Comparison of ENCODE assay signal across 8 mouse cellular contexts in the genomic region with DNA sequence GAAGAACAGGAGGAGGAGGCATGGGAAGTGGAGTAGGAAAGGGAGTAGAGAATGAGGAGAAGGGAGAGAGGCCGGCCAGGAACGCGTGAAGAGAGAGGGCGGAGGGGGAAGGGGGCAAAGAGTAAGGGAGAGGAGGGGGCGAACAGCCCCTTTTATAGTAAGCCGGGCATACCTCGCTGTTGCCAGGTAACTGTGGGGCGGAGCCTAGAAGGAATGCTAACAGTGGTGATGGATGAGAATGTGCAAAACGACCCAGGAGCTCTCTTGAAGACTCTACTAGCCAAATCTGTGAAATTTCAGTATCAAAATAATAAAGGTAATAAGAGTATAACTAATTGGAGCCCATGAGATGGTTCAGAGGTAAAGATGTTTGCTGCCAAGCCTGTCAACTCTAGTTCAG. TPM values are rescaled to one million over a fixed set of nuclear protein-coding genes. Genes with fewer than 3 reads are reported as not detected.
DNase-seq lines count a peak whose midpoint lies in the region; TF ChIP-seq lines count a peak whose summit lies in the region.

No protein-coding gene starts in this region.

- no peaks in the 10 kb centered on the region for H3K9me3 ChIP-seq in midbrain, embryonic 10.5 days (replicated peaks)

- TF ChIP-seq CTCF in spleen, adult 2 months (IDR thresholded peaks at IDR 0.05; ENCODE audit: extremely low read depth, insufficient read depth, insufficient read length, insufficient replicate concordance): no peak

- no peak for TF ChIP-seq POLR2A in spleen, adult 2 months (IDR thresholded peaks at IDR 0.05; ENCODE audit: low read depth, low read length)

- peak overlapping the region; percentile 83; the same call in 1 of the 2 replicates for H3K27ac ChIP-seq in spleen, adult 2 months (ENCODE audit: insufficient read depth, low read length)
- H3K27ac ChIP-seq in midbrain, embryonic 10.5 days (replicated peaks): peak overlapping the region; percentile 88

- H3K4me3 ChIP-seq in spleen, adult 2 months (ENCODE audit: extremely low read depth, insufficient read depth, insufficient read length): peak overlapping the region; percentile 94
- H3K4me3 ChIP-seq in midbrain, embryonic 10.5 days: peak overlapping the region; percentile 82

- 1% methylated on average over 8 of the region's 9 CpGs for WGBS in spleen, adult 2 months
- under 1% methylated on average over 9 of the region's 9 CpGs for WGBS in midbrain, embryonic 10.5 days

- intact Hi-C loops in left cerebral cortex, postnatal 14 days (cut with DNase I): loop anchor here (5.0 kb wide), 1 partner anchor 65 kb away; no protein-coding TSS in a partner anchor

- H3K27me3 ChIP-seq in spleen, adult 2 months (ENCODE audit: control insufficient read depth, insufficient read depth, low read length): no peaks in the 10 kb centered on the region
- H3K27me3 ChIP-seq in midbrain, embryonic 10.5 days (ENCODE audit: low read depth, poor library complexity, severe bottlenecking): no peaks in the 10 kb centered on the region

- peaks cover 2% of the 10 kb centered on the region; the same call in 1 of the 2 replicates for H3K4me1 ChIP-seq in spleen, adult 2 months (ENCODE audit: control insufficient read depth, insufficient read depth, insufficient read length)
- H3K4me1 ChIP-seq in midbrain, embryonic 10.5 days: peaks cover 25% of the 10 kb centered on the region

- H3K36me3 ChIP-seq in spleen, adult 2 months (ENCODE audit: control insufficient read depth, insufficient read depth, low read length): 0 out of 2 replicates have a peak, but pooled peaks cover 2% of the 10 kb centered on the region
- H3K36me3 ChIP-seq in midbrain, embryonic 10.5 days: peaks cover 25% of the 10 kb centered on the region

- DNase-seq in spleen, adult 2 months (ENCODE audit: low read depth in 1 of 2, low spot score in 2 of 2): no peak
- no peak for DNase-seq in spleen, adult 18-20 months
- DNase-seq in cerebellum, adult 9-11 months: peak; percentile 66
- DNase-seq in heart, postnatal 4 days: peak; percentile 25
- DNase-seq in left cerebral cortex, postnatal 14 days (ENCODE audit: low spot score in 2 of 2): peak; percentile 33 to 50
- peak; percentile 51 for DNase-seq in midbrain, embryonic 10.5 days (ENCODE audit: low spot score)
- DNase-seq in testis, postnatal 14 days (ENCODE audit: low spot score): peak; percentile 58
- DNase-seq in Muller cell, postnatal 12 days (ENCODE audit: inconsistent ontology term): no peak

RNA-seq across cellular contexts. Expression of a gene that starts 0.6 kb away (rescaled TPM):
- polyA plus RNA-seq in spleen, adult 2 months (2012; rRNA removed): 12.8 and 13.1 TPM in 2 replicates
- 10 to 100 TPM; 26.7 to 28.9 TPM for total RNA-seq in heart, postnatal 4 days (2021)
- total RNA-seq in left cerebral cortex, postnatal 14 days (2021): 10 to 100 TPM; 21.7 to 22.4 TPM
- 46.5 and 52.5 TPM in 2 replicates for polyA plus RNA-seq in midbrain, embryonic 10.5 days (2016; fragmentation: Nextera tagmentation; extraction: Ambion mirVana)

RNA-seq across cellular contexts. Expression of a gene that starts 35.3 kb away (rescaled TPM):
- polyA plus RNA-seq in spleen, adult 2 months (2012; rRNA removed): 0.15 and 0.30 TPM in 2 replicates
- total RNA-seq in heart, postnatal 4 days (2021): under 1 TPM; 0.11 to 0.24 TPM
- total RNA-seq in left cerebral cortex, postnatal 14 days (2021): 1 to 10 TPM; 3.6 to 7.2 TPM
- 0.75 and 0.89 TPM in 2 replicates for polyA plus RNA-seq in midbrain, embryonic 10.5 days (2016; fragmentation: Nextera tagmentation; extraction: Ambion mirVana)

RNA-seq across cellular contexts. Expression of a gene that starts 43.8 kb away (rescaled TPM):
- 58.8 and 66.6 TPM in 2 replicates for polyA plus RNA-seq in spleen, adult 2 months (2012; rRNA removed)
- total RNA-seq in heart, postnatal 4 days (2021): 10 to 100 TPM; 31.8 to 34.4 TPM
- 100 to 1,000 TPM; 101 to 104 TPM for total RNA-seq in left cerebral cortex, postnatal 14 days (2021)
- polyA plus RNA-seq in midbrain, embryonic 10.5 days (2016; fragmentation: Nextera tagmentation; extraction: Ambion mirVana): 50.7 and 68.9 TPM in 2 replicates

RNA-seq across cellular contexts. Expression of a gene that starts 51.9 kb away (rescaled TPM):
- 1.1 and 1.9 TPM in 2 replicates for polyA plus RNA-seq in spleen, adult 2 months (2012; rRNA removed)
- total RNA-seq in heart, postnatal 4 days (2021): 10 to 100 TPM; 17.2 to 21.1 TPM
- total RNA-seq in left cerebral cortex, postnatal 14 days (2021): 10 to 100 TPM; 51.7 to 53.4 TPM
- 0.16 and 0.24 TPM in 2 replicates for polyA plus RNA-seq in midbrain, embryonic 10.5 days (2016; fragmentation: Nextera tagmentation; extraction: Ambion mirVana)

Comparison
In these comparisons a context has a peak if more than half of its experiments do, and no peak if none do; other contexts are left out.
1. DNase-seq: peak in cerebellum, adult 9-11 months (single experiment), heart, postnatal 4 days (single experiment), left cerebral cortex, postnatal 14 days (2 of 2), midbrain, embryonic 10.5 days (single experiment) and testis, postnatal 14 days (single experiment); none in spleen, adult 2 months (0 of 2), spleen, adult 18-20 months (0 of 2) and Muller cell, postnatal 12 days (single experiment).